Mouse (Mus musculus) CD4-positive, CD25-positive, alpha-beta regulatory T cell, adult 2 months (primary cell): ENCODE data around the gene Ddx52.

ENCODE experiments used
- DNase-seq: peaks from one replicate; pipeline ENCODE4 v3.0.0-alpha.2; 2012; ENCODE audit warnings: low read depth, low spot score

Ddx52 gene

GRCm38 (mm10) chr11:83968205-83968575 lies 26.3 kb downstream of the Ddx52 start:
- DNase-seq, result no peak

GRCm38 (mm10) chr11:83969040-83969439 lies 27.2 kb downstream of the Ddx52 start:
- DNase-seq, result no peak

GRCm38 (mm10) chr11:83974561-83975346 lies 32.9 kb downstream of the Ddx52 start:
- no peak for DNase-seq

- DNase-seq, result no peak
Measured at GRCm38 (mm10) chr11:83975488-83975887, 33.6 kb downstream of the Ddx52 start.

- no peak for DNase-seq
Measured at GRCm38 (mm10) chr11:83976236-83976977, 34.5 kb downstream of the Ddx52 start.

- no peak for DNase-seq
Measured at GRCm38 (mm10) chr11:83977810-83978209, 35.9 kb downstream of the Ddx52 start.

- DNase-seq, result no peak
Measured at GRCm38 (mm10) chr11:83979992-83980391, 38.1 kb downstream of the Ddx52 start.

GRCm38 (mm10) chr11:83981338-83981737 lies 39.5 kb downstream of the Ddx52 start:
- no peak for DNase-seq

- no peak for DNase-seq
Measured at GRCm38 (mm10) chr11:83991701-83992100, 49.8 kb downstream of the Ddx52 start.

GRCm38 (mm10) chr11:83993428-83993827 lies 51.6 kb downstream of the Ddx52 start:
- no peak for DNase-seq

- DNase-seq, result no peak
Measured at GRCm38 (mm10) chr11:83994481-83994880, 52.6 kb downstream of the Ddx52 start.

- DNase-seq, result no peak
Measured at GRCm38 (mm10) chr11:83995535-83995950, 53.7 kb downstream of the Ddx52 start.

- DNase-seq, result no peak
Measured at GRCm38 (mm10) chr11:83997171-83997868, 55.5 kb downstream of the Ddx52 start.

- DNase-seq, result no peak
Measured at GRCm38 (mm10) chr11:83998993-83999392, 57.1 kb downstream of the Ddx52 start.

GRCm38 (mm10) chr11:83999411-83999915 lies 57.6 kb downstream of the Ddx52 start:
- DNase-seq, result no peak

- peak; percentile 4 for DNase-seq
Measured at GRCm38 (mm10) chr11:84001257-84001656, 59.4 kb downstream of the Ddx52 start.

GRCm38 (mm10) chr11:84003986-84004385 lies 62.1 kb downstream of the Ddx52 start:
- no peak for DNase-seq

- peak; percentile 12 for DNase-seq
Measured at GRCm38 (mm10) chr11:84009001-84009400, 67.1 kb downstream of the Ddx52 start.

- no peak for DNase-seq
Measured at GRCm38 (mm10) chr11:84010411-84010810, 68.5 kb downstream of the Ddx52 start.

GRCm38 (mm10) chr11:84011050-84011449 lies 69.2 kb downstream of the Ddx52 start:
- no peak for DNase-seq

GRCm38 (mm10) chr11:84011576-84011975 lies 69.7 kb downstream of the Ddx52 start:
- no peak for DNase-seq
